Mouse (Mus musculus): ENCODE data around the gene Gm37240.
A peak's percentile ranks its signal among the peaks of the same experiment; 100 is the strongest.

The Gm37240 gene

DNA sequence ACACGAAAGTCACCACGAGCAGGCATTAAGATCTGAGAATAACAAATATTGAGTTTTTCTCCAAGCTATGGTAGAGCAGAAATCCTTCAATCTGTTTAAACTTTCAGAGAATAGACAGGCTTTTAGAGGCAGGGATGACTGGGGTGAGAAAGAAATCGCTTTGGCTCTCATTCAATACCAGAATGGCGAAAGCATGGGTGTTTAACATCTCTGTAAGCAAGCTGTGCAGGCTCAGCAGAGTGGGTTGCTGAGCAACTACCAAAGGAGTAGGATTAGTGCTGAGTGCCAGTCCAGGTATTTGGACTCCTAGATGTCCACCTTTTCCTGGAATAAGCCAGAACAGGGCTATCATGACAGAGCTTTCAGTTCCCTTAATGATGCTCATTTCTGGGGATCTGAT, 753.8 kb downstream of the Gm37240 start:
- DNase-seq (ENCODE audit: low read depth, low spot score), result no peak

DNA sequence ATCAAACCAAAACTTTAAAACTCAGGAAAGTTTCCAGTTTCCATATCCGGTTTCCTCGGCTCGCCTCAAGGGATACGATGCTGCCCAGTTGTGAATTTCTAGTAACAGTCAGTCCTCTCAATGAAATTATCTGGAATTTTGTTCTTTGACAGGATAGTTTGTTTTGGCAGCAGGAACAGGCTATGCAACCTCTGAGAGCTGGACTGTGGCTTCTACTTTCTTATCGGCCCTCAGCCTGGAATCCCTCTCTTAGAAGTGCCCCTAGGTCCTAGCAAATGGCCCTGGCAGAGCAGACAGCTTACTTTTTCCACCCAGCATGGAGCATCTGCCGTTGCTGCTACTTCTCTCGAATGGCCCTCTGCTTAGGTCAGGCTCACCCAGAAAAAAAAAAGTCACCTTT, 755.4 kb downstream of the Gm37240 start:
- no peak for DNase-seq (ENCODE audit: low read depth, low spot score)

DNA sequence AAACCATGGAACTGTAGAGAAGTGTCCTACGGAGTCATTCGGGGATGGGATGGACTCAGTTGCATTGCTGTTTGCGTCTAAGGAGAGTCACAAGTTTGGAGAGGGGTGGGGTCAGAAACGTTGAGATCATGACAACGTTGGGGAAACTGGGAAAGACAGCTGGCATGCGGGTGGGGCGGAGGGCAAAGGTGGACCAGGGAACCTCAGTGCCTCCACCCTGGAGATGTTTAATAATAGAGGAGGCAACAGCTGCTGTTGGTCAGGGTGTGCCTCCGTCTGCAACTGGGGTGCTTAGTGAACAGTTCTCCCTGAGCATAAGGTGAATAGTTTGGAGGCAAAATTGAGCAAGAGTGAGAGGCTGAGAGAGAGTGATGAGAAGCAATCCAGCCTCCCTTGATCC, 758.8 kb downstream of the Gm37240 start:
- DNase-seq (ENCODE audit: low read depth, low spot score), result no peak

DNA sequence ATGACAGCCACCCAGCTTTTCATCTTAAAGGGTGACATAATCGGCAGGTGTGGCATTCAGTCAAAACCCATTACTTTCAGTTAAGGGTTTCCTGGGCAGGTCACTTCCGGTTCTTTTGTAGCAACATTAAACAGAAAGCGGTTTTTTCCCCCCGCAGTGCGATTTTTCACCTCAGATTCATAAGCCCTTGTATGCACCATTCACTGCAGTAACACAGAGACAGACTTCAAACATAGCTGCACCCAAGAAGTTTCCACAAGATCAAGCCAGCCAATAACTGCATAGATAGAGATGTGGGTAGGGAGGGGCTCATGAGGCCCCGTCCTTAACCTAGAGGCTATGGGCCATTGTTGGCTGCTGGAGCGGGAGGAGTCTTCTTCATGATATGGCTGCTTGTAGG, 760.3 kb downstream of the Gm37240 start:
- DNase-seq (ENCODE audit: low read depth, low spot score), result no peak

DNA sequence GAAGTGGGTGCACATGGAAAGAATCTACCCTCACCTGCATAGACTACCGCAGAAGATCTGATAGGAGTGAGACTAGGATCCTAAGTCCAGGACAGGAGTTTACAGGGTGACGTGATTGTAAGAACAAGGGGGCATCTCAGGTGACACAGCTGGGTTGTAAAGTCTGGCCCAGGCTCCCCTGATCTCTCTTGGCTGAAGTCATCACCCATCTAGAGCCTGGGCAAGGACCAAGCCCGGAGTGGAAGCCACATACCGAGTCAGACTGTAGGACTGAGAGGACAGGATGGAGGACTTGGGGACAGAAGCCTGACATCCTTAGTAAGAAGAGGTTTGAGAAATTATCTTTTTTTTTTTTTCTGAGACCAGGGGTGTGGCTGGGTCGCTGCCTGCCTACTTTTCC, 761.8 kb downstream of the Gm37240 start:
- no peak for DNase-seq (ENCODE audit: low read depth, low spot score)

DNA sequence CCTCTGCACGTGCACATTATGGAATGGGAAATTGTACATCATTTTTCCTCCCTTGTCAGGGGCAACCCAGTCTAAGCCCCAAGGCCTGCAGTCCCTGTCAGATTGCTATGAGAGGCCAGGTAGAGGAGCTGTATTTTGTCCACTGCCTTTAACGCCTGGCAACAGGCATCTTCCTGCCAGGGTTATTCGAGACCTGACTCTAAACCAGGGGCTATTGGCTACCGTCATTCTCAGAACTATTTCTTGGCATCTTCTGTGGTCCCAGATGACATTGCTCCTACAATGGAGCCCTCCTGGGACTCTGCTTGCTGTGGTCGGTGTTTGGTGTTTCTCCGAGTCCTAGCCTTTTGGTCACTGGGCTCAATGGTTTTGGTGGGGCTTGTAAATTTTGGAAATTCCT, 762.4 kb downstream of the Gm37240 start:
- DNase-seq (ENCODE audit: low read depth, low spot score), result no peak

GRCm38 (mm10) chr3:85124410-85124809, 762.9 kb downstream of the Gm37240 start:
- DNase-seq (ENCODE audit: low read depth, low spot score), result no peak

DNA sequence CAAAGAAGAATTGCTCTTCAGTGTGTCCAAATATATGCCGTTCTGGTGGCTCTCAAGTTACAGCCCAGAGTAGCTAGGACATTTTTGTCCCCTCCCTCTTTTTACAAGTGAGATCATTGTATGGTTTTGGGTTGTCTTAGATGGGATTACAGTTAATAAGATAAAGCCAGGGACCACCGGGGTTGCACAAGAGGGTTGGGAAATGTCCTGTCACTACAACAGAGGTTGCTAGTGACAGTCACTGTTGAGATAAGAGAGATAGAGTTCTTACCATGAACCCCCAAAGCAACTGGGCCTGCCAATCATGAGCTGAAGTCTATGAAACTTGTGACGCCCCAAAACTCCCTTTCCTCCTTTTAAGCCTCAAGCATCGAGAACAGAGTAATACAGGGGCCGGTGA, 769.6 kb downstream of the Gm37240 start:
- DNase-seq (ENCODE audit: low read depth, low spot score), result no peak

DNA sequence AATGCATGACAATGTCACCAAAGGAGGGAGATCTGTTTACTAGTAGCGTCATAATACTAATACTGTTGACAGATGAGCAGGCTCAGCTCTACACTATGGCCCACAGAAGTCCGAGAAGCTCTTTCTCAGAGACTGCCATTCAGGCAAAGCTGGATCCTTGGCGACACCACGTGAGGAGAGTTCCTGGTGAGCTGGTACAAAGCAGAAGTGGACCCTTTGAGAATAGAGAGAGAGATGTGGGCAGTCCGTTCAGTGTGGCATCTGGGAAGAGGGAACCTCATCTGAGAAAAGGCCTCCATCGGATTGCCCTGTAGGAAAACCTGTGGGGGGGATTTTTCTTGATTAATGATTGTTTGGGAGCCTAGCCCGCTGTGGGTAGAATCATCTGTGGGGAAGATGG, 770.3 kb downstream of the Gm37240 start:
- DNase-seq (ENCODE audit: low read depth, low spot score), result no peak

DNA sequence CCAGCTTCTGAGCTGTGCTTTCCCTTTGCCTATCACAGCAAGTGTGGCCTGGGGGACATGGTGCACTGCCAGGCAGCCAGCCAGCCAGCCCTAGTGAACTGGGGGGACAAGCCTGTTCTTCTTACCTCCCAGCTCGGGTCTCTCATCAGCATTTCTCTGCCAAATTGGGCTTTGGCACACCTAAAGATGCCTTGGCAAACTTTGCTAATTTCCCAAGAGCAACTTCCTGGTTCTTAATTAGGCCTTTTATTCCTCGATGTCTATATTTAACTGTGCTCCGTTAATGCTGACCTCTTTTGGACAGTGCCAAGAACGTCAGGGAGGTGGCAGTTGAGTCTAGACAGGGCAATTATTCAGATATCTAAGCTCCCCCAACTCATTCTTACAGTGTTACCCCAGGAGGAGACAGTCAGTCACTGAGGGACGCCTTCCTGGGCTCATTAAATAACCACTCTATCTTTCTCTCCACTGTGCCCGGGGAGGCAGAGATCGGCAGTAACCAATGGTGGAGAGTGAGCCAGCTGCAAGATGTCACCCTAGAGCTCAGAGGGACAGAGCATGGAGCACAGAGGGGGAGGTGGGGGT, 771.3 kb downstream of the Gm37240 start:
- DNase-seq (ENCODE audit: low read depth, low spot score), result no peak

GRCm38 (mm10) chr3:85113565-85113964, 773.8 kb downstream of the Gm37240 start:
- no peak for DNase-seq (ENCODE audit: low read depth, low spot score)

- DNase-seq (ENCODE audit: low read depth, low spot score), result no peak
Observed at GRCm38 (mm10) chr3:85110762-85111161, 776.6 kb downstream of the Gm37240 start.

- no peak for DNase-seq (ENCODE audit: low read depth, low spot score)
Observed at GRCm38 (mm10) chr3:85109221-85109620, 778.1 kb downstream of the Gm37240 start.

DNA sequence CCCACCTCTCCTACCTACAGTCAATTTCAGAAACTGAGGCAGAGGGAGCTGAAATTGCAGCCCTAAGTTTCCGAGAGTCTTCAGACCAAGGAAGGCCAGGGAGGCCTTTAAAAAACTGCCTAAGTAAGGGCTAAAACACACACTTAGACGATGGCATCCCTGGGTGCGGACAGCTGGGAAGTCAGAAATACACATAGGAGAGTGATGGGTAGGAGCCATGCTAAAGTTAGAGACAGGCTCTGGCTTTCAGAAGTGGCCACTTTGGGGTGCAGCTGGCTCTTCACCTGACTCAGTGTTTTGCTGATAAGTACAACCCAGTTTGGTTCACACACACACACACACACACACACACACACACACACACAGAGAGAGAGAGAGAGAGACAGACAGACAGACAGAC, 778.9 kb downstream of the Gm37240 start:
- no peak for DNase-seq (ENCODE audit: low read depth, low spot score)

- no peak for DNase-seq (ENCODE audit: low read depth, low spot score)
Observed at GRCm38 (mm10) chr3:85106956-85107355, 780.4 kb downstream of the Gm37240 start.

GRCm38 (mm10) chr3:85104301-85104700, 783.0 kb downstream of the Gm37240 start:
- DNase-seq (ENCODE audit: low read depth, low spot score), result no peak

GRCm38 (mm10) chr3:85080882-85081558, 806.3 kb downstream of the Gm37240 start:
- no peak for DNase-seq (ENCODE audit: low read depth, low spot score)

- peak; percentile 13 for DNase-seq (ENCODE audit: low read depth, low spot score)
Observed at GRCm38 (mm10) chr3:85064113-85064512, 823.2 kb downstream of the Gm37240 start.

DNA sequence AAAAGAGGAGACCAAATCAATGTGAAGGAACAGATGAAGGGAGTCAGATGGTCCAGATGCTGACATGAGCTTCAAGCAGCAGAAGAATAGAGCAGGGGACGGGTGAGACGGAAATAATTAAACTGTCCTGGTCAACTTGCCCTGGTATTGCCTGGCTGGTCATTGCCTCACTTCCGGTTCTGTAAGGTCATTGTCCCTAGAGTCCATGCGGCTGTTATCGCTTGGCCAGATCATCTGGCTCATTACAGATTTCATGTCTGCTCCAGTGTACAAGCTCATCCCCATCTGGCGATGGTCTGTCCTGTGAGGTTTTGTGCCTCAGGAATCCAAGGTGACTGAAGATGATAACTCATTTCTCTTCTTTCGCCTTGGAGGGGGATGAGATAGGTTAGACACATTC, 827.2 kb downstream of the Gm37240 start:
- no peak for DNase-seq (ENCODE audit: low read depth, low spot score)

DNA sequence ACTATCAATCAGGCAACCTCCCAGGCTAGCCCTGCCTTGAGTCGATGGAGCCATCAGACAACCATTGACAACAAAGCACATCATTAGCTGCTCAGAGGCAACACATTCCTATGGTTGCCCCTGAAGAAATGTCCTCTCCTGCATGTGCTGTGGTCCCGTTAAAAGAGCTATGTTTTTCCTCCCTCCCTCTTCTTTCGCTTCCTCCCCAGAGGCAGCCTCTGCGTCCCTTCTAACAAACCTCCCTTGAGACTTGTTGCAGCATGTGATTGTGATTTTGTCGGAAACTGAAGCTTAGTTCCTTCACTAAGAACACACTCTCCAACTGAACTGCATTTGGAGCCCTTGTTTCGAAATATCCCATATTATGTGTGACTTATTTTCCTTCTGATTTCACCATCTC, 830.1 kb downstream of the Gm37240 start:
- DNase-seq (ENCODE audit: low read depth, low spot score), result no peak

DNA sequence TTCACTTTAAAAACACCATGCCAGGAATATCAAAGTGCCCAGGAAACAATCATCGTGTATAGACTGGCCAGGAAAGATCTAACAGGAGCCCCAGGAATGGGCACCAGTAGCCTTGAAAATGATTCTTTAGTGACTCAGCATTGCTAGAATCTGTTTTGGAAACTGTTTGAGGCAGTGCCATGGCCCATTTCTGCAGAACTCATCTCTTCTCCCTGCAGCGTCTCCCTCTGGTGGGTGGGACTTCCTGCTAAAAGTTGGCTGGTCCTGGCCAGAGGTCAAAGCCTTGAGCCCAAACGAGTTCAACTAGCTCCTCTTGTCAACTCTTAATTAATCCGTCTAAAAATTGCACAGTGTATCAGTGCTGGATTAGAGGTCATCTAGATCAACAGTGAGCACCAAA, 833.8 kb downstream of the Gm37240 start:
- DNase-seq (ENCODE audit: low read depth, low spot score), result peak; percentile 7

DNA sequence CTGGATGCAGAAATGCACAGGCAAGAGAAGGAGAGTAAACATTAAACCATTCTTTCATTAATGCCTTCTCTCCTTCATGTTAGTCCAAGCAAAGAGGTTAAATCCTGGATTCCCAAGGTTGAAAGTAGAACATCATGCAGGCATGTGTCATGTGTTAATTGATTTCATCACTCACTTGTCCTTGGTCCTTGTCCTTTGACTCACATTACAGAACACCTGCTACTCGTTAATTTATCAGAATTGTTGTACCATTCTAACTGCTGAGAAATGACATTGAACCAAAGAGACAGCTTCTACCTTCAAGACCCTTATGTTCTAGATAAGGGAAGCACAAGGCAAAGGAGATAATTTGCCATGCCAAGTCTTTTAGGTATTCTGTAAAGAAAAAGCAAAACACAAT, 835.1 kb downstream of the Gm37240 start:
- DNase-seq (ENCODE audit: low read depth, low spot score), result no peak

DNA sequence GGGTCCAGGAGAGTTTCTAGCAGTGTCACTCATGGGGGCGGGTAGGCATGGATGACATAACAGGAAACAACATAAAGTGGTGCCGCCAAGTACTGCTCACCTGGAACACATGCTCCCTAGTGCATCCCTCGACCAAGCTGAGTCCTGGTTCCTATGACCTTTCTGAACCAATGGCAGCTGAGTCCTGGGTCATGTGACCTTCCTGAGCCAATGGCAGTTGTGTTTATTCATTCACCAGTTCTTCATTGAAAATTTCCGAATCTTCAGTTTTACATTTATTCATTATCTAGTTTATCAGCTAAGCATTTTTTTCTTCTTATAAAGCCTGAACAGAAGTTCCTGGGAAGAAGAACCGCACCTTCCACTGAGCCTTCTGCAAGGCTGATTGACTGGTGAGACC, 838.7 kb downstream of the Gm37240 start:
- no peak for DNase-seq (ENCODE audit: low read depth, low spot score)
